Mouse (Mus musculus) kidney, postnatal 14 days (tissue): ENCODE measurements around the gene Gnpda2.

Source experiments
- DNase-seq: peaks from one replicate; pipeline ENCODE4 v3.0.0; 2022; ENCODE audit warnings: mixed read lengths

Gene Gnpda2

GRCm38 (mm10) chr5:69591640-69592461 lies at the start of gene Gnpda2:
Gnpda2 (minus strand) TSS chr5:69592340.
- peak; percentile 89 for DNase-seq

GRCm38 (mm10) chr5:69634766-69635165 lies 42.6 kb upstream of the Gnpda2 start:
- no peak for DNase-seq

- no peak for DNase-seq
Measured at GRCm38 (mm10) chr5:69620899-69621298, 28.8 kb upstream of the Gnpda2 start.

GRCm38 (mm10) chr5:69613209-69613796 lies 21.2 kb upstream of the Gnpda2 start:
- DNase-seq, result peak; percentile 5

GRCm38 (mm10) chr5:69601027-69601426 lies 8.9 kb upstream of the Gnpda2 start:
- DNase-seq, result no peak

GRCm38 (mm10) chr5:69557404-69557935 lies 34.7 kb downstream of the Gnpda2 start:
- no peak for DNase-seq

- DNase-seq, result peak; percentile 95
Measured at GRCm38 (mm10) chr5:69556628-69557403, 35.3 kb downstream of the Gnpda2 start, which contains the start of gene Guf1. Guf1 (plus strand) TSS chr5:69556923.

GRCm38 (mm10) chr5:69542489-69542888 lies 49.7 kb downstream of the Gnpda2 start, which contains the start of gene Yipf7:
Yipf7 (minus strand) TSS chr5:69542648.
- no peak for DNase-seq

- no peak for DNase-seq
Measured at GRCm38 (mm10) chr5:69541680-69542079, 50.5 kb downstream of the Gnpda2 start.

GRCm38 (mm10) chr5:69523944-69524343 lies 68.2 kb downstream of the Gnpda2 start:
- DNase-seq, result no peak
